Mouse (Mus musculus) heart, adult 2 months (tissue): ENCODE data around the gene Msmb.

Experiments used
- EP300 ChIP-seq: fragments of 200-500 bp; IDR thresholded peaks from 2 replicates; pipeline ENCODE4 v1.6.1; 2011; ENCODE audit warnings: low read depth, low read length, control low read depth; ENCODE audit not compliant: insufficient read depth
- POLR2A ChIP-seq: fragments of 200-500 bp; IDR thresholded peaks from 2 replicates; pipeline ENCODE4 v1.6.1; 2011; ENCODE audit warnings: mild to moderate bottlenecking, low read depth, low read length, control low read depth; ENCODE audit not compliant: insufficient read depth

GRCm38 (mm10) chr14:32140359-32140965 lies 1.4 kb upstream of the Msmb start:
- TF ChIP-seq POLR2A, result no peak
- TF ChIP-seq EP300, result no peak
